Mouse (Mus musculus) Muller cell, postnatal 12 days (primary cell): ENCODE results near the gene Gan.

Experiments used
- DNase-seq: peaks from one replicate; pipeline ENCODE4 v3.0.0-alpha.2; 2015; ENCODE audit errors: inconsistent ontology term

Gan gene

GRCm38 (mm10) chr8:117253390-117254269 is 95.7 kb downstream of the Gan start:
- no peak for DNase-seq

GRCm38 (mm10) chr8:117254496-117254895 is 96.6 kb downstream of the Gan start:
- DNase-seq: no peak

GRCm38 (mm10) chr8:117256292-117256938 is 98.5 kb downstream of the Gan start:
- DNase-seq: peak; percentile 94

GRCm38 (mm10) chr8:117257029-117257820 is 99.3 kb downstream of the Gan start, which contains the start of gene Cmip:
Gene Cmip, plus strand, starts transcription at chr8:117257064.
- DNase-seq: peak; percentile 52

- DNase-seq: peak; percentile 64
Observed at GRCm38 (mm10) chr8:117257821-117258575, 100.1 kb downstream of the Gan start.

- DNase-seq: no peak
Observed at GRCm38 (mm10) chr8:117258576-117259040, 100.7 kb downstream of the Gan start.

GRCm38 (mm10) chr8:117259431-117260001 is 101.6 kb downstream of the Gan start:
- peak; percentile 57 for DNase-seq

GRCm38 (mm10) chr8:117260234-117260929 is 102.4 kb downstream of the Gan start:
- DNase-seq: peak; percentile 15

- DNase-seq: peak; percentile 34
Observed at GRCm38 (mm10) chr8:117260930-117261475, 103.1 kb downstream of the Gan start.

GRCm38 (mm10) chr8:117261702-117262101 is 103.8 kb downstream of the Gan start:
- peak; percentile 25 for DNase-seq

GRCm38 (mm10) chr8:117262685-117263084 is 104.8 kb downstream of the Gan start:
- DNase-seq: no peak

- DNase-seq: no peak
Observed at GRCm38 (mm10) chr8:117263442-117263841, 105.5 kb downstream of the Gan start.

- DNase-seq: no peak
Observed at GRCm38 (mm10) chr8:117265079-117265478, 107.1 kb downstream of the Gan start.
